Mouse (Mus musculus) ZHBTc4 (cell line): ENCODE results near the gene Dnajc22.
"Not testable (repeated sequence)": the region's sequence is repeated elsewhere in the genome, so short reads cannot be mapped to it uniquely, and the experiment has no call there.

Experiments
- DNase-seq: peaks from one replicate; pipeline ENCODE4 v3.0.0-alpha.2; 2011; ENCODE audit warnings: low read depth, low spot score

Gene Dnajc22

GRCm38 (mm10) chr15:99092870-99093269 is at the start of gene Dnajc22:
TSS of gene Dnajc22 (plus strand) at chr15:99093170.
- DNase-seq, result no peak

- peak; percentile 83 for DNase-seq
Observed at GRCm38 (mm10) chr15:99044854-99045253, 48.1 kb upstream of the Dnajc22 start.

GRCm38 (mm10) chr15:99045734-99046133 is 47.2 kb upstream of the Dnajc22 start:
- not testable (repeated sequence) for DNase-seq

GRCm38 (mm10) chr15:99049473-99050253 is 43.3 kb upstream of the Dnajc22 start:
- DNase-seq, result peak; percentile 80

- peak; percentile 69 for DNase-seq
Observed at GRCm38 (mm10) chr15:99053373-99053772, 39.6 kb upstream of the Dnajc22 start.

GRCm38 (mm10) chr15:99055040-99055439 is 37.9 kb upstream of the Dnajc22 start, which contains the start of gene Prph:
TSS of gene Prph (plus strand) at chr15:99055174.
- no peak for DNase-seq

- peak; percentile 69 for DNase-seq
Observed at GRCm38 (mm10) chr15:99055511-99055961, 37.4 kb upstream of the Dnajc22 start.

- DNase-seq, result peak; percentile 89
Observed at GRCm38 (mm10) chr15:99056332-99056731, 36.6 kb upstream of the Dnajc22 start.

GRCm38 (mm10) chr15:99065557-99066165 is 27.3 kb upstream of the Dnajc22 start:
- no peak for DNase-seq

- no peak for DNase-seq
Observed at GRCm38 (mm10) chr15:99071988-99072387, 21.0 kb upstream of the Dnajc22 start.

GRCm38 (mm10) chr15:99074019-99074599 is 18.9 kb upstream of the Dnajc22 start, which contains the start of gene Troap:
TSS of gene Troap (plus strand) at chr15:99074575.
- peak; percentile 30 for DNase-seq

- peak; percentile 97 for DNase-seq
Observed at GRCm38 (mm10) chr15:99074600-99075333, 18.2 kb upstream of the Dnajc22 start.

- DNase-seq, result not testable (repeated sequence)
Observed at GRCm38 (mm10) chr15:99076011-99076410, 17.0 kb upstream of the Dnajc22 start.

- DNase-seq, result no peak
Observed at GRCm38 (mm10) chr15:99078181-99078910, 14.6 kb upstream of the Dnajc22 start.

GRCm38 (mm10) chr15:99079804-99080203 is 13.2 kb upstream of the Dnajc22 start:
- no peak for DNase-seq

GRCm38 (mm10) chr15:99082322-99082721 is 10.6 kb upstream of the Dnajc22 start:
- no peak for DNase-seq

- no peak for DNase-seq
Observed at GRCm38 (mm10) chr15:99082840-99083239, 10.1 kb upstream of the Dnajc22 start.

- DNase-seq, result peak; percentile 62
Observed at GRCm38 (mm10) chr15:99083258-99083657, 9.7 kb upstream of the Dnajc22 start.

GRCm38 (mm10) chr15:99083867-99084557 is 9.0 kb upstream of the Dnajc22 start:
- peak; percentile 59 for DNase-seq

- DNase-seq, result no peak
Observed at GRCm38 (mm10) chr15:99084618-99085017, 8.4 kb upstream of the Dnajc22 start.
